27 mouse cellular contexts compared by ENCODE assay signal in the genomic region with DNA sequence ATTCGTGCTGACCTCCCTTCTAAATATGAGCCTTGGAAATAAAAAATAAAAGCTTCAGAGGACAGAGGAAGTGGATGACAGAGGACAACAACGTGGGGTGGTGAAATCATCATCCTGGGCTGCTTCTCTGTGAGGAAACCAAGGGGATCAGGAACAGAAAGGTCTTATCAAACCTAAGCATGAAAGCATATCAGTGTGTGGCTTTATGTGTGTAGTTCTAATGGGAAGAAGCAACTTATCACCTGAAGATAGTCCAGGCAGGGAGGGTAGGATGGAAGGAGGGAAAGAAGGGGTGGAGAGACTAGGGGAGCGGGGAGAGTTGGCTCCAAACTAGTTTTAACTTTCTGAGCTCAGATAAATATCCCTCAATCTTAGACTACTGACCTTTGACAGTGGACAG.
"Had no signal": no experiment of that assay in that cellular context is flagged by ENCODE, and none has a peak within 500 bp of the region (broad histone marks: within the 10 kb centered on the region; RNA-seq: fewer than 3 reads in every experiment).

No protein-coding gene starts in this region.

- H3K9ac ChIP-seq: limb, embryonic 12.5 days; limb, embryonic 13.5 days; limb, embryonic 15.5 days; liver, embryonic 12.5 days; liver, embryonic 13.5 days; liver, embryonic 14.5 days; liver, embryonic 15.5 days; liver, postnatal 0 days; lung, embryonic 14.5 days; lung, embryonic 15.5 days; midbrain, embryonic 12.5 days; midbrain, embryonic 13.5 days; midbrain, embryonic 15.5 days had no signal

- H3K27ac ChIP-seq: limb, embryonic 10.5 days; limb, embryonic 12.5 days; limb, embryonic 13.5 days; limb, embryonic 15.5 days; liver, embryonic 12.5 days; liver, embryonic 13.5 days; liver, embryonic 14.5 days; liver, embryonic 15.5 days; lung, embryonic 15.5 days; macrophage; midbrain, embryonic 10.5 days; midbrain, embryonic 12.5 days; midbrain, embryonic 13.5 days; midbrain, embryonic 15.5 days had no signal

- H3K9me3 ChIP-seq: limb, embryonic 10.5 days; limb, embryonic 12.5 days; limb, embryonic 13.5 days; limb, embryonic 15.5 days; liver, embryonic 12.5 days; liver, embryonic 13.5 days; liver, embryonic 15.5 days; lung, embryonic 15.5 days; megakaryocyte, embryonic 14.5 days; midbrain, embryonic 10.5 days; midbrain, embryonic 12.5 days; midbrain, embryonic 13.5 days; midbrain, embryonic 15.5 days had no signal

- DNase-seq: left cerebral cortex, postnatal 4 days; liver; liver, embryonic 13.5 days; liver, postnatal 0 days; lung, adult 18-20 months; lung, adult 2 months; lung, embryonic 14.5 days; lung, postnatal 10 days; lung, postnatal 14 days; lung, postnatal 36 days; lung, postnatal 4 days; midbrain, embryonic 14.5 days had no signal

- H3K27me3 ChIP-seq: limb, embryonic 12.5 days; liver, embryonic 12.5 days; liver, embryonic 13.5 days; liver, embryonic 15.5 days; lung, embryonic 15.5 days; megakaryocyte, embryonic 14.5 days; midbrain, embryonic 15.5 days had no signal

- H3K36me3 ChIP-seq: limb, embryonic 10.5 days; limb, embryonic 12.5 days; limb, embryonic 13.5 days; limb, embryonic 15.5 days; liver, embryonic 12.5 days; liver, embryonic 13.5 days; liver, embryonic 15.5 days; lung, embryonic 15.5 days; midbrain, embryonic 10.5 days; midbrain, embryonic 12.5 days; midbrain, embryonic 13.5 days; midbrain, embryonic 15.5 days had no signal

- H3K4me3 ChIP-seq: limb, embryonic 10.5 days; limb, embryonic 12.5 days; limb, embryonic 13.5 days; limb, embryonic 15.5 days; liver, embryonic 12.5 days; liver, embryonic 13.5 days; liver, embryonic 15.5 days; lung, embryonic 15.5 days; megakaryocyte, embryonic 14.5 days; midbrain, embryonic 10.5 days; midbrain, embryonic 12.5 days; midbrain, embryonic 13.5 days; midbrain, embryonic 15.5 days; myocyte had no signal

- H3K4me1 ChIP-seq: limb, embryonic 10.5 days; limb, embryonic 12.5 days; limb, embryonic 13.5 days; limb, embryonic 15.5 days; liver, embryonic 12.5 days; liver, embryonic 13.5 days; liver, embryonic 15.5 days; lung, embryonic 15.5 days; megakaryocyte, embryonic 14.5 days; midbrain, embryonic 10.5 days; midbrain, embryonic 12.5 days; midbrain, embryonic 13.5 days; midbrain, embryonic 15.5 days had no signal
